Mouse (Mus musculus) cerebellum, adult 8-10 months (tissue): ENCODE data around the gene Cdh18.
"Not testable (repeated sequence)": the region's sequence is repeated elsewhere in the genome, so short reads cannot be mapped to it uniquely, and the experiment has no call there.

ENCODE experiments used
- DNase-seq: peaks from one replicate; pipeline ENCODE4 v3.0.0; 2022

Gene Cdh18

DNA sequence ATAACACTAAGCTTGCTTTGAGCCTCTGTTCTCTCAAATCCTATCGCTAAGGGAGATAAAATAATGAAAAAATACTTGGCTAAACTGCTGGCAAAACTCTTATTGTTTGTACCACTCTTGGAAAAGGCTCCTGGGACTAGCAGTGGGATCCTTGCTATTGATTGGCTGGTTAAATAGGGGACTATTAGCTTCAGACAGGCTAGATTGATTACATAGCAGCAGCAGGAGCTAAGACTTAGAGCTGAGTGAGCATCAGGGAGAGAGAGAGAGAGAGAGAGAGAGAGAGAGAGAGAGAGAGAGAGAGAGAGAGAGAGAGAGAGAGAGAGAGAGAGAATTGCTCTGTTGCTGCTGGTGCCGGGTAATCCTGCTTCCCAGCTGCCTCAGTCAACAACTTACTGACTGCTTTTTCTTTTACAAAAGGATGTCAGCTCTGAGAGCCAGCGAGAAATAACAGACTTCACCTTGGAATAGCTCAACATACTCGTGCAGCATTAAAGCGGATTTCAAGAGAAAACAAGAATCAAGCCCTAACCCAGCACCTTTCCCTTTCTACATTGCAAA lies at the start of gene Cdh18:
Gene Cdh18 (plus strand): TSS at position 312 of the 561 bp plus-strand sequence.
- DNase-seq, result no peak

DNA sequence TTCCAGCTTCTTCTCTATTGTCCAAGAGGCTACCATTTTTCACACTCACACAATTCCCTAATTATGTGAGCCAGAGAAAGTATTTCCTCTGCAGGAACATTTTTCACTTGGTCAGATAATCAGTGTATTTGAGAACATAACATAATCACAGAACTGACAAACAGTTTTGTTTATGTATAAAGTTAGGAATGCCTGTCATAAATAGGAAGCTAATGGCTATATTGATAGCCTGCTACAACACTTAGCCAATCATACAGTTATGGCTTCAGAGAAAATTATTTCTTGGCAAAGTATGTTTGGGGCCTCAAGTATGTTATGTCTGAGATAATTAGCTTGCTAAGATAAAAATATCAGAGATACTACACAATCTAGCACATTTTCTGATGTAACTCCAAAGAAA lies 37.6 kb upstream of the Cdh18 start:
- no peak for DNase-seq

GRCm38 (mm10) chr15:22535828-22536227 lies 13.0 kb upstream of the Cdh18 start:
- DNase-seq, result no peak

- no peak for DNase-seq
These were observed 29.3 kb downstream of the Cdh18 start for GRCm38 (mm10) chr15:22577974-22578616.

- no peak for DNase-seq
These were observed 29.8 kb downstream of the Cdh18 start for GRCm38 (mm10) chr15:22578617-22578990.

- DNase-seq, result peak; percentile 57
These were observed 35.8 kb downstream of the Cdh18 start for GRCm38 (mm10) chr15:22584667-22585066.

DNA sequence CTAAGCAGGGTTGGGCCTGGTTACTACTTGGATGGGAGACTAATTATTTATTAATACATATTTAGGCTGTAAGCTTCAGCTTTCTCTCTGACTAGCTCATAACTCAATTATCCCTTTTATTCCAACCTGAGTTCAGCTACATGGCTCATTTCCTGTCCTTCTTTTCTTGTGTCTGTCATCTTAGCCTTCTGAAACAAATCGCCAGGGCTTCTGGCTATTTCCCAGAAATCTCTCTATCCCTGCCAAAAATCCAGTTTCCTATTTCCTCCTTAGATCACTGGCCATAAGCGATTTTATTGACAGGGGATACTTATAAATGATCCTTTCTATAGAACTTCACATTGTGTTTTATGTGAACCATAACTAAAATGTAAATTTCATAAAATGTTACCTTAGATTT lies 167.6 kb downstream of the Cdh18 start:
- DNase-seq, result no peak

GRCm38 (mm10) chr15:22717681-22718080 lies 168.9 kb downstream of the Cdh18 start:
- DNase-seq, result peak; percentile 44

GRCm38 (mm10) chr15:22726574-22726973 lies 177.8 kb downstream of the Cdh18 start:
- DNase-seq, result peak; percentile 38

DNA sequence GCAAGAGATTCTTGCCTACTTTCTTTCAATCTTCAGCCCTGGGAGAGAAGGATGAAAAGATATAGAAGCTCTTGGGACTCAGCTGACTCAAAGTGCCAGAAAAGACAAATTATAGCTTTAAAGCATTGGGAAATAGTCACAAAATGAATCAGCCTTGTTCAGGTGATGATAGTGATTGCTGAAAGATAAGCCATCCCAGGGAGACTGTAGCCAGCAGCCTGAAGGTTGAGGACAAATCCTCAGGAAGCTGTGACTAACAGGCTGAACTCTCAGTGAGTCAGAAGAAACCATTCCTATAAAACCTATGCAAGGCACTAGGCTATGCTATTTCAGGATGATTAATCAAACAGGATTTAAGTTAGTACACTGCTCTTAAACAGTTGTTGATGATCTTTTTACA lies 184.2 kb downstream of the Cdh18 start:
- DNase-seq, result no peak

- DNase-seq, result no peak
These were observed 187.3 kb downstream of the Cdh18 start for GRCm38 (mm10) chr15:22736165-22736564.

GRCm38 (mm10) chr15:22761257-22761656 lies 212.4 kb downstream of the Cdh18 start:
- DNase-seq, result not testable (repeated sequence)

GRCm38 (mm10) chr15:22766591-22766990 lies 217.8 kb downstream of the Cdh18 start:
- not testable (repeated sequence) for DNase-seq

DNA sequence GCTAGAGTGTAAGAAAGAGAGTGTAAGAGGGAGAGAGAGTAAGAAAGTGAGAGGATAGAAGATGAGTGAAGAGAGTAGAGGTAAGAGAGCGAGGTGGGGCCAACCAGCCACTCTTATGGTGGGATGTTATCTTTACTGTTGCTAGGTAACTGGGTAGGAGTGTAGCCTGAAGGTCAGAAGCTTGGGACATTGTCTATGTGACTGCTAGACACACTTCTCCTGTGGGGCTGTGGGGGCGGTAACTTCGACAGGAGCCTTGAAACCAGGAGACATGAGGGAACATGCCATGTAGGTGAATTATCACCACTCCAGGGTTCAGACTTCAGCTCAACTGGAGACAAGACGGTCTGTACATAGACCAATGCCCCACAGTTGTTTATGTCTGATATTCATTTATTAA lies 227.5 kb downstream of the Cdh18 start:
- DNase-seq, result no peak

- no peak for DNase-seq
These were observed 240.9 kb downstream of the Cdh18 start for GRCm38 (mm10) chr15:22789696-22790095.

- no peak for DNase-seq
These were observed 243.0 kb downstream of the Cdh18 start for GRCm38 (mm10) chr15:22791791-22792190.

GRCm38 (mm10) chr15:22833127-22833526 lies 284.3 kb downstream of the Cdh18 start:
- no peak for DNase-seq

DNA sequence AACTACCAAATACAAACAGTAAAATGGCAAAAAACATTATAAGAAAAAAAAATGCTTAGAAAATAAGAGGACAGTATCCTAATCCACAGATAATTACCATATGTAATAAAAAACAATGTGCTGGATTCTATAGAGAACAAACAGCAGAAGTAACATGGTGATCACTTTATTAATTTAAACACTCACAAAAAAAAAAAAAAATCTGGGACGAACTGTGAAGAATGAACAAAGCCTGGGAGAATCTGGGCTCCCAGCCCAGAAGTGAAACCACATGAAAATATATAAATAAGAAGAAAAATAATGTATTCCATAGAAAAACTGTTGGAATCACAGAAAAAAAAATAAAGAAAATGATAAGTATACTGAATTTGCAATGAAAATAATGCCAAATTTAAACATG lies 288.4 kb downstream of the Cdh18 start:
- DNase-seq, result no peak

DNA sequence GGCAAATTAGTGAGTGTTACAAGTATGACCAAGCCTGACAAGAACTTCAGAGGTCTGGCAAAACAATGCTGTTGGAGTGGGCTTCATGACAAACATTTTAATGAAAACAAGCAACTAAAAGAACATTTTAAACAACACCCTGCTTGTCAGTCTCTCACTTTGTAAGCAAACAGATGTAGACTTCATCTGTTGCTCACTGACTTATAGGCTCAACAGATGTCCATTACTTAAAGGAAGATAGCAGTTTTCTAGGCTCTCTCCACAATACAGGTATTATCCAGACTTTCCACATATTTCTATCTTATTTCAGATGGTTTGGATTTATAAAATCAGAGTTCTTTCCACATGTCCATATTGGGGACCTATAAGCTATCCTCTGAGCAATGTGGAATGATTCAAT lies 308.9 kb downstream of the Cdh18 start:
- no peak for DNase-seq

DNA sequence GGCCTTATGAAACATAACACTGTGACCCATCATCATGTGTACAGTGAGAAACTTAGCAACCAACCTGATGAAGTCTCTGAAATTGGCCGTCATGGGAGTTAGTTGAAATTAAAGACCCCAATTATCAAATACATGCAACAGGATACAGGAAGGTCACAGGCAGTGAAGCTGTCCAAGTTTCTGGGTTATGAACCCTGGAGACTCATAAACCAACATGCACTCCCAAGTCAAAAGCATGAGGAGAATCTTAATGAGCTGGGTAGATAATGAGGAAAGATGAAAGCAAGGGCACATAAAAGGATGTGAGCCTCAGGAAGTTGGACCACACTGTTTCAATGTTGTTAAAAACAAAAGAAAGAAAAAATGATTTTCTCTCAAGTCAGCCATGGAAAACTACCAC lies 321.9 kb downstream of the Cdh18 start:
- no peak for DNase-seq

DNA sequence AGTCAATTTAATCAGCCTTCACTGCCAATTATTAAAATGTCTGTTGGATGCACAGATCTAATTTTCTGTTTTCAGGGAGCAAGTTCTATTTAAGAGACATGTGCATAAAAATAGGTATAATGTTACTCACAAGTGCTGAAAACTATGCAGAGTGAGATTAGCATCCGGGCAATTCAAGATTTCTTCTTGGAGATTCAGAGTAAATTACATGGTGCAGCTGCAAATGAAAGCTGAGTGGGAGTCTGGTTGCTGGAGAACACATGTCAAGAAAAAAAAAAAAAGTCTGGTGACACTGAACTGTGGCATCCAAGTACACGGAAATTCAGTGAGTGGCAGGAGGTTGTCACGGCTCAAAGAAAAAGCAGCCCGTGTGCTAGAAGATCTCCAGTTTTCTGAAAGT lies 348.9 kb downstream of the Cdh18 start:
- no peak for DNase-seq

DNA sequence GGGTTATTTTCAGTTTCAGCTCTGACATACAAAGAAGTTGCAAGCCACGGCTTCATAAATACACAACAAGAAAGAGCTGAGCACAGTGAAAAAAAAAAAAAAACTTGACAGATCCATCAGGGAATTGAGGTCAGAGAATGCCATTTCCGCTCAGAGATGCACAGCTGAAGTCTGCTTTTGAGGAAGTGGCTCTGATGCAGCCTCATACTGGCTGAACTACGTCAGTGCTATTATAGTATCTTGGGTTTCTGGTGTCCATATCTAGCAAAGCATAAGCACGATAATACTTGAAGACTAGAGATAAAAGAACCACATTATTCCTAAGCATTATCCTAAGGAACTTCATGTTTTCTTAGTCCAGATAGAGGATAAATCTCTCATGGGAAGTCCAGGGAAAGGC lies 349.4 kb downstream of the Cdh18 start:
- no peak for DNase-seq

- peak; percentile 58 for DNase-seq
These were observed 365.6 kb downstream of the Cdh18 start for GRCm38 (mm10) chr15:22914444-22914843.

DNA sequence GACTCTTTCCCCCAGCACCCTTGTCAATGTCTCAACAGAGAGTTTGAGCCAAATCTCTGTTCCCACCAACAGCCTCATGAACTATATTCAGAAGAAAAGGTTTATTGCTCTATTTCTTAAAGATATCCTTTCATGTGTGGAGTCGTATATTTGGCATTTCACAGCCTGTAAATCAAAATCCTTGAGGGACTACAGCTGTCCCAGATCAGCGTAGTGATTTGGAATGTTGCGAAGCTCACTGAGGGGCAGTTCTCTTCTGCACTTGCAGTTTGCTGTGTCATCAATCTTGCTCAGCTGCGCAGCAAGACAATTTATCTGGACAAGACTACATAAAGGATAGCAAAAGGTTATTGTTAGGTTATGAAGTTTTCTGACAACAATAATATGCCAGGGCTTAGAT lies 385.5 kb downstream of the Cdh18 start:
- no peak for DNase-seq

DNA sequence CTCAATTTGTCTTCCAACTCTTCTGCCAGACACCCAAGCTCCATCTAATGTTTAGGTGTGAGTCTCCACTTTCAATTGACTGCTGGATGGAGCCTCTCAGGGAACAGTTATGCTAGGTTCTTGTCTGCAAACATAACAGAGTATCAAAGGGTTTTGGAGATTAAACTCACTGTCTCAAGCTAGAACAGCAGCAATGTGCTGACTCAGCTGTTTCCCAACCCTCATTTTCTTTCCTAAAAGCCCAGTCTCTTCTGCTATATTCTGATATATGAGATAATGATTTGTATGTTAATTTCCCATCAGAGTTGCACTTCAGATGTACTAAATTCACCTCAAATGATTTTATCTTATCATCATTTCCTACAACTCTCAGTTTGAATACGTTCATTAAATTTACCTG lies 398.4 kb downstream of the Cdh18 start:
- no peak for DNase-seq
